Mouse (Mus musculus): ENCODE data around the gene Hcar1. TPM values are rescaled to one million over a fixed set of nuclear protein-coding genes. Genes with fewer than 3 reads are reported as not detected.

Gene Hcar1
- polyA plus RNA-seq, 1 experiment from 2014 or later, result 1.4 TPM

GRCm38 (mm10) chr5:123890987-123891386, 11.2 kb upstream of the Hcar1 start:
- no peak for ATAC-seq
- H3K4me3 ChIP-seq (ENCODE audit: low read depth, low read length), result no peak overlapping the region
- H3K9ac ChIP-seq (ENCODE audit: low read depth, low read length), result no peak overlapping the region
- 78% methylated on average over 5 of the region's 5 CpGs for WGBS
- TF ChIP-seq CTCF (IDR thresholded peaks at IDR 0.05; ENCODE audit: low read depth), result no peak
- no peaks in the 10 kb centered on the region for H3K27me3 ChIP-seq (replicated peaks; ENCODE audit: control insufficient read depth, insufficient read depth, low read length)
- H3K27ac ChIP-seq (ENCODE audit: low read depth, low read length), result no peak overlapping the region
- H3K36me3 ChIP-seq (ENCODE audit: control insufficient read depth, insufficient read depth), result no peaks in the 10 kb centered on the region
- no peak overlapping the region for H3K4me2 ChIP-seq (replicated peaks; ENCODE audit: low read depth)
- no peaks in the 10 kb centered on the region for H3K9me3 ChIP-seq (ENCODE audit: control insufficient read depth)
- H3K4me1 ChIP-seq (replicated peaks; ENCODE audit: control insufficient read depth, insufficient read depth, low read length), result no peaks in the 10 kb centered on the region

GRCm38 (mm10) chr5:123890312-123890711, 10.5 kb upstream of the Hcar1 start:
- Histone ChIP-seq H3K4me3 (ENCODE audit: low read depth, low read length) (no peak overlapping the region), H3K27me3 (replicated peaks; ENCODE audit: control insufficient read depth, insufficient read depth, low read length) (no peaks in the 10 kb centered on the region), H3K4me2 (replicated peaks; ENCODE audit: low read depth) (no peak overlapping the region), H3K4me1 (replicated peaks; ENCODE audit: control insufficient read depth, insufficient read depth, low read length) (no peaks in the 10 kb centered on the region), H3K9ac (ENCODE audit: low read depth, low read length) (no peak overlapping the region), H3K27ac (ENCODE audit: low read depth, low read length) (no peak overlapping the region), H3K36me3 (ENCODE audit: control insufficient read depth, insufficient read depth) (no peaks in the 10 kb centered on the region), H3K9me3 (ENCODE audit: control insufficient read depth) (no peaks in the 10 kb centered on the region)
- no peak for TF ChIP-seq CTCF (IDR thresholded peaks at IDR 0.05; ENCODE audit: low read depth)
- WGBS, result 76% methylated on average over 2 of the region's 2 CpGs
- ATAC-seq, result no peak

GRCm38 (mm10) chr5:123886365-123886764, 6.5 kb upstream of the Hcar1 start:
- Histone ChIP-seq H3K27ac (ENCODE audit: low read depth, low read length) (no peak overlapping the region), H3K27me3 (replicated peaks; ENCODE audit: control insufficient read depth, insufficient read depth, low read length) (no peaks in the 10 kb centered on the region), H3K9me3 (ENCODE audit: control insufficient read depth) (no peaks in the 10 kb centered on the region), H3K4me1 (replicated peaks; ENCODE audit: control insufficient read depth, insufficient read depth, low read length) (no peaks in the 10 kb centered on the region), H3K4me2 (replicated peaks; ENCODE audit: low read depth) (no peak overlapping the region), H3K36me3 (ENCODE audit: control insufficient read depth, insufficient read depth) (no peaks in the 10 kb centered on the region), H3K9ac (ENCODE audit: low read depth, low read length) (no peak overlapping the region), H3K4me3 (ENCODE audit: low read depth, low read length) (no peak overlapping the region)
- TF ChIP-seq CTCF (IDR thresholded peaks at IDR 0.05; ENCODE audit: low read depth), result no peak
- no peak for ATAC-seq
- whole genome bisulfite sequencing, result 65% methylated on average over 3 of the region's 3 CpGs

- no peak overlapping the region for H3K27ac ChIP-seq (ENCODE audit: low read depth, low read length)
- H3K27me3 ChIP-seq (replicated peaks; ENCODE audit: control insufficient read depth, insufficient read depth, low read length), result no peaks in the 10 kb centered on the region
- ATAC-seq, result no peak
- no peaks in the 10 kb centered on the region for H3K4me1 ChIP-seq (replicated peaks; ENCODE audit: control insufficient read depth, insufficient read depth, low read length)
- no peak for TF ChIP-seq CTCF (IDR thresholded peaks at IDR 0.05; ENCODE audit: low read depth)
- no peak overlapping the region for H3K9ac ChIP-seq (ENCODE audit: low read depth, low read length)
- H3K9me3 ChIP-seq (ENCODE audit: control insufficient read depth), result no peaks in the 10 kb centered on the region
- no peak overlapping the region for H3K4me2 ChIP-seq (replicated peaks; ENCODE audit: low read depth)
- 66% methylated on average over 10 of the region's 10 CpGs for whole genome bisulfite sequencing
- H3K4me3 ChIP-seq (ENCODE audit: low read depth, low read length), result no peak overlapping the region
- no peaks in the 10 kb centered on the region for H3K36me3 ChIP-seq (ENCODE audit: control insufficient read depth, insufficient read depth)
Observed at GRCm38 (mm10) chr5:123884332-123884731, 4.5 kb upstream of the Hcar1 start.

GRCm38 (mm10) chr5:123883891-123884290, 4.1 kb upstream of the Hcar1 start:
- Histone ChIP-seq H3K4me1 (replicated peaks; ENCODE audit: control insufficient read depth, insufficient read depth, low read length) (no peaks in the 10 kb centered on the region), H3K9me3 (ENCODE audit: control insufficient read depth) (no peaks in the 10 kb centered on the region), H3K36me3 (ENCODE audit: control insufficient read depth, insufficient read depth) (no peaks in the 10 kb centered on the region), H3K9ac (ENCODE audit: low read depth, low read length) (no peak overlapping the region), H3K4me3 (ENCODE audit: low read depth, low read length) (no peak overlapping the region), H3K27me3 (replicated peaks; ENCODE audit: control insufficient read depth, insufficient read depth, low read length) (no peaks in the 10 kb centered on the region), H3K4me2 (replicated peaks; ENCODE audit: low read depth) (no peak overlapping the region), H3K27ac (ENCODE audit: low read depth, low read length) (no peak overlapping the region)
- ATAC-seq, result no peak
- no peak for TF ChIP-seq CTCF (IDR thresholded peaks at IDR 0.05; ENCODE audit: low read depth)
- WGBS, result 70% methylated on average over 7 of the region's 7 CpGs

GRCm38 (mm10) chr5:123880778-123881177, 958 bp upstream of the Hcar1 start:
- no peak overlapping the region; the same call in 1 of the 2 replicates for H3K4me2 ChIP-seq (replicated peaks; ENCODE audit: low read depth)
- no peak for ATAC-seq
- no peak overlapping the region for H3K4me3 ChIP-seq (ENCODE audit: low read depth, low read length)
- H3K36me3 ChIP-seq (ENCODE audit: control insufficient read depth, insufficient read depth), result no peaks in the 10 kb centered on the region
- H3K27me3 ChIP-seq (replicated peaks; ENCODE audit: control insufficient read depth, insufficient read depth, low read length), result no peaks in the 10 kb centered on the region
- peak; percentile 43 for TF ChIP-seq CTCF (IDR thresholded peaks at IDR 0.05; ENCODE audit: low read depth)
- H3K27ac ChIP-seq (ENCODE audit: low read depth, low read length), result no peak overlapping the region
- H3K9ac ChIP-seq (ENCODE audit: low read depth, low read length), result no peak overlapping the region
- WGBS, result 83% methylated on average over 14 of the region's 14 CpGs
- no peaks in the 10 kb centered on the region for H3K4me1 ChIP-seq (replicated peaks; ENCODE audit: control insufficient read depth, insufficient read depth, low read length)
- H3K9me3 ChIP-seq (ENCODE audit: control insufficient read depth), result no peaks in the 10 kb centered on the region

GRCm38 (mm10) chr5:123878056-123878455, 1.8 kb downstream of the Hcar1 start:
- no peak for ATAC-seq
- Histone ChIP-seq H3K9ac (ENCODE audit: low read depth, low read length) (no peak overlapping the region), H3K4me1 (replicated peaks; ENCODE audit: control insufficient read depth, insufficient read depth, low read length) (no peaks in the 10 kb centered on the region), H3K27me3 (replicated peaks; ENCODE audit: control insufficient read depth, insufficient read depth, low read length) (no peaks in the 10 kb centered on the region), H3K4me2 (replicated peaks; ENCODE audit: low read depth) (peak overlapping the region; percentile 58), H3K4me3 (ENCODE audit: low read depth, low read length) (peak overlapping the region; percentile 22), H3K27ac (ENCODE audit: low read depth, low read length) (no peak overlapping the region), H3K9me3 (ENCODE audit: control insufficient read depth) (no peaks in the 10 kb centered on the region), H3K36me3 (ENCODE audit: control insufficient read depth, insufficient read depth) (no peaks in the 10 kb centered on the region)
- TF ChIP-seq CTCF (IDR thresholded peaks at IDR 0.05; ENCODE audit: low read depth), result no peak
- WGBS, result 15% methylated on average over 14 of the region's 14 CpGs
